Mouse (Mus musculus) ES-E14 (cell line): ENCODE results near the gene Tagln3.

ENCODE experiments used
- CHD2 ChIP-seq: IDR thresholded peaks from 2 replicates; pipeline ENCODE4 v1.6.1; 2014; ENCODE audit warnings: mild to moderate bottlenecking, low read depth, low read length, inconsistent platforms
- HCFC1 ChIP-seq: IDR thresholded peaks from 2 replicates; pipeline ENCODE4 v1.6.1; 2012; ENCODE audit warnings: low read length, inconsistent platforms, borderline replicate concordance; ENCODE audit not compliant: insufficient read depth
- MAFK ChIP-seq: IDR thresholded peaks from 2 replicates; pipeline ENCODE4 v1.6.1; 2014; ENCODE audit warnings: mild to moderate bottlenecking, low read depth, low read length, inconsistent platforms; ENCODE audit not compliant: insufficient read depth
- ZC3H11A ChIP-seq: IDR thresholded peaks from 2 replicates; pipeline ENCODE4 v1.6.1; 2012; ENCODE audit warnings: low read depth, mild to moderate bottlenecking, inconsistent platforms, low read length, borderline replicate concordance
- ZNF384 ChIP-seq: IDR thresholded peaks from 2 replicates; pipeline ENCODE4 v1.6.1; 2012; ENCODE audit warnings: low read depth, low read length, inconsistent platforms

DNA sequence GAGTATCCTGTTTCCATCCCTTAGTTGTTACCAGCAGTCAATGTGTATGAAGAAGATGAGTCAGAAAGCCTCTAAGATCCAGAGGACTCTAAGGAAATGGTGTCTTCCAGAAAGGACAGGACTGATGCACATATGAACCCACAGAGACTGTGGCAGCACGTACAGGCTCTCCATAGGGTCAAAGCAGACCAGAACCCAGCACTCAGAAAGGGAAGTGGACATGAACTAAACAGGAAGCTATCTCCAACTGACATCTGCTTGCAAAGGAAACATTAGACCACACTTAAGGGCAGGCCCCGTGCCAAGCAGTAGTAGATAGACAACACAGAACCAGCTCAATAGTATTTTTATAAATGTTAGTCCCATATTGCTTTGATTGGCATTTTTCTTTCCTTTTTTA is 58.3 kb downstream of the Tagln3 start:
- TF ChIP-seq MAFK, result no peak
- no peak for TF ChIP-seq HCFC1
- no peak for TF ChIP-seq CHD2
- no peak for TF ChIP-seq ZC3H11A
- TF ChIP-seq ZNF384, result no peak
